Mouse (Mus musculus): ENCODE measurements around the gene Ebf1. TPM values are rescaled to one million over a fixed set of nuclear protein-coding genes. Genes with fewer than 3 reads are reported as not detected.

Gene Ebf1
- polyA plus RNA-seq, 1 experiment: 2.7 TPM

- Histone ChIP-seq H3K4me2 (ENCODE audit: low read depth) (no peak overlapping the region), H3K27me3 (ENCODE audit: control insufficient read depth, insufficient read depth, insufficient read length) (no peaks in the 10 kb centered on the region), H3ac (ENCODE audit: control insufficient read depth, insufficient read length) (no peak overlapping the region), H3K4me3 (no peak overlapping the region), H3K79me2 (ENCODE audit: control insufficient read depth, insufficient read depth) (no peaks in the 10 kb centered on the region), H3K36me3 (ENCODE audit: control insufficient read depth, insufficient read depth) (no peaks in the 10 kb centered on the region)
- no peak for TF ChIP-seq SRF (IDR thresholded peaks at IDR 0.05; ENCODE audit: control insufficient read depth, insufficient read length, low read depth)
- TF ChIP-seq POLR2AphosphoS2 (IDR thresholded peaks at IDR 0.05; ENCODE audit: insufficient read length, low read depth): no peak
- TF ChIP-seq POLR2A (IDR thresholded peaks at IDR 0.05; ENCODE audit: insufficient read length, low read depth): no peak
- no peak for TF ChIP-seq E2F4 (IDR thresholded peaks at IDR 0.05; ENCODE audit: insufficient read depth)
- TF ChIP-seq MAX (IDR thresholded peaks at IDR 0.05; ENCODE audit: low read depth): no peak
- TF ChIP-seq MYOG (IDR thresholded peaks at IDR 0.05; ENCODE audit: control insufficient read depth in 1 of 3, insufficient read depth in 1 of 3, insufficient read length in 2 of 3, low read depth in 2 of 3): no peak
- TF ChIP-seq TCF3 (IDR thresholded peaks at IDR 0.05; ENCODE audit: insufficient read length, low read depth): no peak
- no peak for TF ChIP-seq REST (IDR thresholded peaks at IDR 0.05; ENCODE audit: insufficient read depth, insufficient read length)
- no peak for TF ChIP-seq USF1 (IDR thresholded peaks at IDR 0.05; ENCODE audit: low read depth)
- no peak for TF ChIP-seq TCF12 (IDR thresholded peaks at IDR 0.05; ENCODE audit: insufficient read depth, poor library complexity, severe bottlenecking)
These were observed 104.9 kb downstream of the Ebf1 start for GRCm38 (mm10) chr11:44721976-44722375.

GRCm38 (mm10) chr11:44723950-44724502, 106.9 kb downstream of the Ebf1 start:
- Histone ChIP-seq H3K27me3 (ENCODE audit: control insufficient read depth, insufficient read depth, insufficient read length) (no peaks in the 10 kb centered on the region), H3K4me3 (no peak overlapping the region), H3ac (ENCODE audit: control insufficient read depth, insufficient read length) (no peak overlapping the region), H3K4me2 (ENCODE audit: low read depth) (no peak overlapping the region), H3K36me3 (ENCODE audit: control insufficient read depth, insufficient read depth) (no peaks in the 10 kb centered on the region), H3K79me2 (ENCODE audit: control insufficient read depth, insufficient read depth) (no peaks in the 10 kb centered on the region)
- TF ChIP-seq SRF (IDR thresholded peaks at IDR 0.05; ENCODE audit: control insufficient read depth, insufficient read length, low read depth): no peak
- no peak for TF ChIP-seq MAX (IDR thresholded peaks at IDR 0.05; ENCODE audit: low read depth)
- no peak for TF ChIP-seq MYOD1 (IDR thresholded peaks at IDR 0.05; ENCODE audit: control insufficient read depth in 1 of 3, insufficient read length in 2 of 3, low read depth in 2 of 3)
- TF ChIP-seq POLR2A (IDR thresholded peaks at IDR 0.05; ENCODE audit: insufficient read length, low read depth): no peak
- TF ChIP-seq MYOG (IDR thresholded peaks at IDR 0.05; ENCODE audit: control insufficient read depth in 1 of 3, insufficient read depth in 1 of 3, insufficient read length in 2 of 3, low read depth in 2 of 3): no peak

GRCm38 (mm10) chr11:44725732-44726131, 108.6 kb downstream of the Ebf1 start:
- H3K27me3 ChIP-seq (ENCODE audit: control insufficient read depth, insufficient read depth, insufficient read length): no peaks in the 10 kb centered on the region

GRCm38 (mm10) chr11:44727376-44727775, 110.3 kb downstream of the Ebf1 start:
- no peaks in the 10 kb centered on the region for H3K27me3 ChIP-seq (ENCODE audit: control insufficient read depth, insufficient read depth, insufficient read length)
- TF ChIP-seq POLR2A (IDR thresholded peaks at IDR 0.05; ENCODE audit: insufficient read length, low read depth) (no peak), MYOD1 (IDR thresholded peaks at IDR 0.05; ENCODE audit: control insufficient read depth in 1 of 3, insufficient read length in 2 of 3, low read depth in 2 of 3) (no peak)
- no peak overlapping the region for H3K4me2 ChIP-seq (ENCODE audit: low read depth)
- H3K36me3 ChIP-seq (ENCODE audit: control insufficient read depth, insufficient read depth): no peaks in the 10 kb centered on the region
- no peaks in the 10 kb centered on the region for H3K79me2 ChIP-seq (ENCODE audit: control insufficient read depth, insufficient read depth)
- no peak overlapping the region for H3K4me3 ChIP-seq
- no peak overlapping the region for H3ac ChIP-seq (ENCODE audit: control insufficient read depth, insufficient read length)

More at GRCm38 (mm10) chr11:44725732-44726131, 108.6 kb downstream of the Ebf1 start:
- no peak overlapping the region for H3K4me3 ChIP-seq
- H3K36me3 ChIP-seq (ENCODE audit: control insufficient read depth, insufficient read depth): no peaks in the 10 kb centered on the region
- TF ChIP-seq MYOG (IDR thresholded peaks at IDR 0.05; ENCODE audit: control insufficient read depth in 1 of 3, insufficient read depth in 1 of 3, insufficient read length in 2 of 3, low read depth in 2 of 3) (no peak), MYOD1 (IDR thresholded peaks at IDR 0.05; ENCODE audit: control insufficient read depth in 1 of 3, insufficient read length in 2 of 3, low read depth in 2 of 3) (no peak)
- no peaks in the 10 kb centered on the region for H3K79me2 ChIP-seq (ENCODE audit: control insufficient read depth, insufficient read depth)
- no peak overlapping the region for H3ac ChIP-seq (ENCODE audit: control insufficient read depth, insufficient read length)
- H3K4me2 ChIP-seq (ENCODE audit: low read depth): no peak overlapping the region

GRCm38 (mm10) chr11:44727821-44728220, 110.7 kb downstream of the Ebf1 start:
- no peaks in the 10 kb centered on the region for H3K36me3 ChIP-seq (ENCODE audit: control insufficient read depth, insufficient read depth)
- H3ac ChIP-seq (ENCODE audit: control insufficient read depth, insufficient read length): no peak overlapping the region
- no peak overlapping the region for H3K4me2 ChIP-seq (ENCODE audit: low read depth)
- no peaks in the 10 kb centered on the region for H3K27me3 ChIP-seq (ENCODE audit: control insufficient read depth, insufficient read depth, insufficient read length)
- no peaks in the 10 kb centered on the region for H3K79me2 ChIP-seq (ENCODE audit: control insufficient read depth, insufficient read depth)
- no peak for TF ChIP-seq MYOD1 (IDR thresholded peaks at IDR 0.05; ENCODE audit: control insufficient read depth in 1 of 3, insufficient read length in 2 of 3, low read depth in 2 of 3)
- TF ChIP-seq POLR2AphosphoS2 (IDR thresholded peaks at IDR 0.05; ENCODE audit: insufficient read length, low read depth): no peak
- no peak for TF ChIP-seq MAX (IDR thresholded peaks at IDR 0.05; ENCODE audit: low read depth)
- no peak overlapping the region for H3K4me3 ChIP-seq

GRCm38 (mm10) chr11:44728271-44728670, 111.2 kb downstream of the Ebf1 start:
- Histone ChIP-seq H3K4me3 (no peak overlapping the region), H3K79me2 (ENCODE audit: control insufficient read depth, insufficient read depth) (no peaks in the 10 kb centered on the region), H3K36me3 (ENCODE audit: control insufficient read depth, insufficient read depth) (no peaks in the 10 kb centered on the region), H3K27me3 (ENCODE audit: control insufficient read depth, insufficient read depth, insufficient read length) (no peaks in the 10 kb centered on the region), H3ac (ENCODE audit: control insufficient read depth, insufficient read length) (no peak overlapping the region), H3K4me2 (ENCODE audit: low read depth) (no peak overlapping the region)
- no peak for TF ChIP-seq MYOD1 (IDR thresholded peaks at IDR 0.05; ENCODE audit: control insufficient read depth in 1 of 3, insufficient read length in 2 of 3, low read depth in 2 of 3)
- TF ChIP-seq POLR2A (IDR thresholded peaks at IDR 0.05; ENCODE audit: insufficient read length, low read depth): no peak
- no peak for TF ChIP-seq CEBPB (IDR thresholded peaks at IDR 0.05; ENCODE audit: insufficient read depth, poor library complexity, severe bottlenecking)
- no peak for TF ChIP-seq MYOG (IDR thresholded peaks at IDR 0.05; ENCODE audit: control insufficient read depth in 1 of 3, insufficient read depth in 1 of 3, insufficient read length in 2 of 3, low read depth in 2 of 3)
- TF ChIP-seq TCF3 (IDR thresholded peaks at IDR 0.05; ENCODE audit: insufficient read length, low read depth): no peak
- no peak for TF ChIP-seq MAX (IDR thresholded peaks at IDR 0.05; ENCODE audit: low read depth)
- TF ChIP-seq TCF12 (IDR thresholded peaks at IDR 0.05; ENCODE audit: insufficient read depth, poor library complexity, severe bottlenecking): no peak
- no peak for TF ChIP-seq USF1 (IDR thresholded peaks at IDR 0.05; ENCODE audit: low read depth)
- no peak for TF ChIP-seq POLR2AphosphoS2 (IDR thresholded peaks at IDR 0.05; ENCODE audit: insufficient read length, low read depth)
- TF ChIP-seq SRF (IDR thresholded peaks at IDR 0.05; ENCODE audit: control insufficient read depth, insufficient read length, low read depth): no peak
- TF ChIP-seq E2F4 (IDR thresholded peaks at IDR 0.05; ENCODE audit: insufficient read depth): no peak
- no peak for TF ChIP-seq REST (IDR thresholded peaks at IDR 0.05; ENCODE audit: insufficient read depth, insufficient read length)

All from myocyte (in vitro differentiated cells).